Mouse (Mus musculus) cortical plate, adult 2 months (tissue): ENCODE data around the gene Olfr203.

Experiments used
- CTCF ChIP-seq: fragments of 200-500 bp; IDR thresholded peaks from 2 replicates; pipeline ENCODE4 v1.5.1; 2011; ENCODE audit warnings: mild to moderate bottlenecking, control low read depth, low read length; ENCODE audit not compliant: insufficient read depth; ENCODE audit errors: extremely low read depth
- POLR2A ChIP-seq: fragments of 200-500 bp; IDR thresholded peaks from 2 replicates; pipeline ENCODE4 v1.6.1; 2011; ENCODE audit warnings: mild to moderate bottlenecking, low read length, control low read depth; ENCODE audit not compliant: insufficient read depth; ENCODE audit errors: extremely low read depth

GRCm38 (mm10) chr16:59280542-59280941 lies 18.1 kb upstream of the Olfr203 start:
- TF ChIP-seq POLR2A: no peak
- TF ChIP-seq CTCF: no peak
